Mouse (Mus musculus): ENCODE results near the gene Il6st. TPM values are rescaled to one million over a fixed set of nuclear protein-coding genes. Genes with fewer than 3 reads are reported as not detected.

Gene Il6st
- polyA plus RNA-seq, 1 experiment from 2014 or later = 50.0 TPM

- no peaks in the 10 kb centered on the region for H3K27me3 ChIP-seq (ENCODE audit: control insufficient read depth, insufficient read depth, low read length)
- H3K4me3 ChIP-seq (ENCODE audit: low read depth, low read length) = no peak overlapping the region
- no peak overlapping the region for H3K9ac ChIP-seq (ENCODE audit: low read depth, low read length)
- WGBS (ENCODE audit: insufficient replicate concordance) = 94% methylated on average over 13 of the region's 13 CpGs
- peaks cover 37% of the 10 kb centered on the region for H3K36me3 ChIP-seq (ENCODE audit: control insufficient read depth, insufficient read depth, low read length)
- H3K9me3 ChIP-seq (replicated peaks; ENCODE audit: control insufficient read depth, low read length) = no peaks in the 10 kb centered on the region
- no peak overlapping the region for H3K27ac ChIP-seq (ENCODE audit: low read depth, low read length)
- ATAC-seq (replicated peaks; ENCODE audit: insufficient number of reproducible peaks, low FRiP score, low TSS enrichment) = no peak
- no peaks in the 10 kb centered on the region for H3K4me1 ChIP-seq (ENCODE audit: control insufficient read depth, insufficient read depth, low read length)
- no peak overlapping the region for H3K4me2 ChIP-seq
These were observed 40.0 kb downstream of the Il6st start for GRCm38 (mm10) chr13:112503846-112504245.

- Histone ChIP-seq H3K9me3 (replicated peaks; ENCODE audit: control insufficient read depth, low read length) (no peaks in the 10 kb centered on the region), H3K27me3 (ENCODE audit: control insufficient read depth, insufficient read depth, low read length) (no peaks in the 10 kb centered on the region), H3K4me2 (no peak overlapping the region), H3K27ac (ENCODE audit: low read depth, low read length) (no peak overlapping the region), H3K36me3 (ENCODE audit: control insufficient read depth, insufficient read depth, low read length) (peaks cover 27% of the 10 kb centered on the region), H3K4me1 (ENCODE audit: control insufficient read depth, insufficient read depth, low read length) (no peaks in the 10 kb centered on the region), H3K9ac (ENCODE audit: low read depth, low read length) (no peak overlapping the region), H3K4me3 (ENCODE audit: low read depth, low read length) (no peak overlapping the region)
- WGBS (ENCODE audit: insufficient replicate concordance) = 82% methylated on average over 6 of the region's 6 CpGs
- ATAC-seq (replicated peaks; ENCODE audit: insufficient number of reproducible peaks, low FRiP score, low TSS enrichment) = no peak
These were observed 41.6 kb downstream of the Il6st start for GRCm38 (mm10) chr13:112505436-112505835.

- Histone ChIP-seq H3K4me2 (no peak overlapping the region), H3K9ac (ENCODE audit: low read depth, low read length) (no peak overlapping the region), H3K4me1 (ENCODE audit: control insufficient read depth, insufficient read depth, low read length) (no peaks in the 10 kb centered on the region), H3K9me3 (replicated peaks; ENCODE audit: control insufficient read depth, low read length) (no peaks in the 10 kb centered on the region), H3K27ac (ENCODE audit: low read depth, low read length) (no peak overlapping the region), H3K36me3 (ENCODE audit: control insufficient read depth, insufficient read depth, low read length) (peaks cover 20% of the 10 kb centered on the region), H3K4me3 (ENCODE audit: low read depth, low read length) (no peak overlapping the region), H3K27me3 (ENCODE audit: control insufficient read depth, insufficient read depth, low read length) (no peaks in the 10 kb centered on the region)
- ATAC-seq (replicated peaks; ENCODE audit: insufficient number of reproducible peaks, low FRiP score, low TSS enrichment) = no peak
- WGBS (ENCODE audit: insufficient replicate concordance) = 89% methylated on average over 13 of the region's 13 CpGs
These were observed 42.9 kb downstream of the Il6st start for GRCm38 (mm10) chr13:112506766-112507165.

- peaks cover 19% of the 10 kb centered on the region for H3K36me3 ChIP-seq (ENCODE audit: control insufficient read depth, insufficient read depth, low read length)
- ATAC-seq (replicated peaks; ENCODE audit: insufficient number of reproducible peaks, low FRiP score, low TSS enrichment) = no peak
These were observed 43.8 kb downstream of the Il6st start for GRCm38 (mm10) chr13:112507691-112508090.

GRCm38 (mm10) chr13:112508487-112508886, 44.6 kb downstream of the Il6st start:
- no peak overlapping the region for H3K4me2 ChIP-seq
- no peaks in the 10 kb centered on the region for H3K27me3 ChIP-seq (ENCODE audit: control insufficient read depth, insufficient read depth, low read length)
- no peak overlapping the region for H3K4me3 ChIP-seq (ENCODE audit: low read depth, low read length)
- no peaks in the 10 kb centered on the region for H3K4me1 ChIP-seq (ENCODE audit: control insufficient read depth, insufficient read depth, low read length)
- peaks cover 15% of the 10 kb centered on the region for H3K36me3 ChIP-seq (ENCODE audit: control insufficient read depth, insufficient read depth, low read length)
- ATAC-seq (replicated peaks; ENCODE audit: insufficient number of reproducible peaks, low FRiP score, low TSS enrichment) = no peak
- H3K27ac ChIP-seq (ENCODE audit: low read depth, low read length) = no peak overlapping the region
- no peaks in the 10 kb centered on the region for H3K9me3 ChIP-seq (replicated peaks; ENCODE audit: control insufficient read depth, low read length)
- no peak overlapping the region for H3K9ac ChIP-seq (ENCODE audit: low read depth, low read length)
- 82% methylated on average over 5 of the region's 5 CpGs for WGBS (ENCODE audit: insufficient replicate concordance)

More at GRCm38 (mm10) chr13:112507691-112508090, 43.8 kb downstream of the Il6st start:
- no peak overlapping the region for H3K27ac ChIP-seq (ENCODE audit: low read depth, low read length)
- no peak overlapping the region for H3K4me3 ChIP-seq (ENCODE audit: low read depth, low read length)
- H3K9ac ChIP-seq (ENCODE audit: low read depth, low read length) = no peak overlapping the region
- no peaks in the 10 kb centered on the region for H3K27me3 ChIP-seq (ENCODE audit: control insufficient read depth, insufficient read depth, low read length)
- 79% methylated on average over 13 of the region's 13 CpGs for WGBS (ENCODE audit: insufficient replicate concordance)
- no peaks in the 10 kb centered on the region for H3K9me3 ChIP-seq (replicated peaks; ENCODE audit: control insufficient read depth, low read length)
- H3K4me2 ChIP-seq = no peak overlapping the region
- no peaks in the 10 kb centered on the region for H3K4me1 ChIP-seq (ENCODE audit: control insufficient read depth, insufficient read depth, low read length)

GRCm38 (mm10) chr13:112509465-112509864, 45.6 kb downstream of the Il6st start:
- Histone ChIP-seq H3K9ac (ENCODE audit: low read depth, low read length) (no peak overlapping the region), H3K4me3 (ENCODE audit: low read depth, low read length) (no peak overlapping the region), H3K27ac (ENCODE audit: low read depth, low read length) (no peak overlapping the region), H3K27me3 (ENCODE audit: control insufficient read depth, insufficient read depth, low read length) (no peaks in the 10 kb centered on the region), H3K4me1 (ENCODE audit: control insufficient read depth, insufficient read depth, low read length) (no peaks in the 10 kb centered on the region), H3K9me3 (replicated peaks; ENCODE audit: control insufficient read depth, low read length) (no peaks in the 10 kb centered on the region), H3K36me3 (ENCODE audit: control insufficient read depth, insufficient read depth, low read length) (peaks cover 8% of the 10 kb centered on the region), H3K4me2 (no peak overlapping the region)
- WGBS (ENCODE audit: insufficient replicate concordance) = 26% methylated on average over 4 of the region's 4 CpGs
- ATAC-seq (replicated peaks; ENCODE audit: insufficient number of reproducible peaks, low FRiP score, low TSS enrichment) = no peak

GRCm38 (mm10) chr13:112510437-112511212, 46.8 kb downstream of the Il6st start:
- 90% methylated on average over 19 of the region's 19 CpGs for whole genome bisulfite sequencing (ENCODE audit: insufficient replicate concordance)
- H3K4me1 ChIP-seq (ENCODE audit: control insufficient read depth, insufficient read depth, low read length) = no peaks in the 10 kb centered on the region
- no peaks in the 10 kb centered on the region for H3K9me3 ChIP-seq (replicated peaks; ENCODE audit: control insufficient read depth, low read length)
- peaks cover 3% of the 10 kb centered on the region; the same call in 1 of the 2 replicates for H3K36me3 ChIP-seq (ENCODE audit: control insufficient read depth, insufficient read depth, low read length)
- no peak overlapping the region for H3K4me3 ChIP-seq (ENCODE audit: low read depth, low read length)
- H3K27me3 ChIP-seq (ENCODE audit: control insufficient read depth, insufficient read depth, low read length) = no peaks in the 10 kb centered on the region
- H3K4me2 ChIP-seq = no peak overlapping the region
- no peak overlapping the region for H3K27ac ChIP-seq (ENCODE audit: low read depth, low read length)
- no peak overlapping the region for H3K9ac ChIP-seq (ENCODE audit: low read depth, low read length)
- no peak for ATAC-seq (replicated peaks; ENCODE audit: insufficient number of reproducible peaks, low FRiP score, low TSS enrichment)

GRCm38 (mm10) chr13:112511261-112511660, 47.4 kb downstream of the Il6st start:
- no peak for ATAC-seq (replicated peaks; ENCODE audit: insufficient number of reproducible peaks, low FRiP score, low TSS enrichment)
- Histone ChIP-seq H3K4me2 (no peak overlapping the region), H3K36me3 (ENCODE audit: control insufficient read depth, insufficient read depth, low read length) (peaks cover 3% of the 10 kb centered on the region; the same call in 1 of the 2 replicates), H3K9me3 (replicated peaks; ENCODE audit: control insufficient read depth, low read length) (no peaks in the 10 kb centered on the region), H3K27ac (ENCODE audit: low read depth, low read length) (no peak overlapping the region), H3K9ac (ENCODE audit: low read depth, low read length) (no peak overlapping the region), H3K4me1 (ENCODE audit: control insufficient read depth, insufficient read depth, low read length) (no peaks in the 10 kb centered on the region), H3K27me3 (ENCODE audit: control insufficient read depth, insufficient read depth, low read length) (no peaks in the 10 kb centered on the region), H3K4me3 (ENCODE audit: low read depth, low read length) (no peak overlapping the region)
- whole genome bisulfite sequencing (ENCODE audit: insufficient replicate concordance) = 73% methylated on average over 11 of the region's 11 CpGs

GRCm38 (mm10) chr13:112511810-112512209, 47.9 kb downstream of the Il6st start:
- ATAC-seq (replicated peaks; ENCODE audit: insufficient number of reproducible peaks, low FRiP score, low TSS enrichment) = no peak
- Histone ChIP-seq H3K9me3 (replicated peaks; ENCODE audit: control insufficient read depth, low read length) (no peaks in the 10 kb centered on the region), H3K27ac (ENCODE audit: low read depth, low read length) (no peak overlapping the region), H3K9ac (ENCODE audit: low read depth, low read length) (no peak overlapping the region), H3K36me3 (ENCODE audit: control insufficient read depth, insufficient read depth, low read length) (peaks cover 3% of the 10 kb centered on the region; the same call in 1 of the 2 replicates), H3K4me1 (ENCODE audit: control insufficient read depth, insufficient read depth, low read length) (no peaks in the 10 kb centered on the region), H3K4me2 (no peak overlapping the region), H3K27me3 (ENCODE audit: control insufficient read depth, insufficient read depth, low read length) (no peaks in the 10 kb centered on the region), H3K4me3 (ENCODE audit: low read depth, low read length) (no peak overlapping the region)
- 84% methylated on average over 7 of the region's 7 CpGs for WGBS (ENCODE audit: insufficient replicate concordance)
